Mouse (Mus musculus) bone marrow macrophage, adult 2 months (primary cell): ENCODE data around the gene Nodal.
A peak's percentile ranks its signal among the peaks of the same experiment; 100 is the strongest.

Experiments used
- CTCF ChIP-seq: IDR thresholded peaks from 2 replicates; pipeline ENCODE4 v1.5.1; 2012; ENCODE audit warnings: low read depth, mild to moderate bottlenecking, low read length, moderate library complexity
- POLR2A ChIP-seq: IDR thresholded peaks from 2 replicates; pipeline ENCODE4 v1.6.1; 2012; ENCODE audit warnings: mild to moderate bottlenecking, low read depth, low read length, borderline replicate concordance

DNA sequence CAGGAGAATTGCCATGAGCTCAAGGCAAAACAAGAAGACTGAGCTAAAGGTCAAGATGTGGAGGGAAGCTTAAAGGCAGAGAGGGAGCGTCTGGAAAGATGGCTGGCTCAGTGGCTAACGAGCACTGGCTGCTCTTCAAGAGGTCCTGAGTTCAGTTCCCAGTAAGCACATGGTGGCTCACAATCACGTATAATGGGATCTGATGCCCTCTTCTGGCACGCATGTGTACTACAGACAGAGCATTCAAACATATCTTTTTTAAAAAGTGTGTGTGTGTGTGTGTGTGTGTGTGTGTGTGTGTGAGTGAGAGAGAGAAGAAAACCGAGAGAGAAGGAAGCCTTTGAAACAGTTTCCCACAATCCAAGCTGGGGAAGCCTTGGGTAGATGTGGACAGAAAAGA, 15.3 kb upstream of the Nodal start:
- peak; percentile 39; the same call in 1 of the 2 replicates for TF ChIP-seq CTCF
- TF ChIP-seq POLR2A = no peak
